Mouse (Mus musculus) granulocyte monocyte progenitor cell, adult 5-6 weeks (primary cell): ENCODE measurements around the gene Olfr275. TPM values are rescaled to one million over a fixed set of nuclear protein-coding genes. Genes with fewer than 3 reads are reported as not detected.
"Not testable (repeated sequence)": the region's sequence is repeated elsewhere in the genome, so short reads cannot be mapped to it uniquely, and the experiment has no call there.

ENCODE experiments used
- ATAC-seq: replicated peaks from 2 replicates; pipeline ENCODE4 v1.8.0; 2016; ENCODE audit warnings: mild to moderate bottlenecking, moderate TSS enrichment, inconsistent platforms; ENCODE audit not compliant: poor library complexity, severe bottlenecking
- total RNA-seq, 2 experiments: library from RNA; stranded (forward) in 1 of 2; stranded (reverse) in 1 of 2; fragments of 200-712, 200-1000 nt in 1 of 2; fragments of >200 nt in 1 of 2; fragmentation: Nextera tagmentation in 1 of 2; gene quantifications; 2 replicates each; pipeline ENCODE4 v1.2.3; 2014 to 2017

Gene Olfr275
- total RNA-seq (2014; fragmentation: Nextera tagmentation) (not detected in 2 replicates), total RNA-seq (2017) (not detected in 2 replicates)

GRCm38 (mm10) chr4:52814304-52814703 is at the start of gene Olfr275:
Olfr275 (plus strand) TSS chr4:52814604.
- ATAC-seq = no peak

- no peak for ATAC-seq
Measured at GRCm38 (mm10) chr4:52765612-52766011, 48.8 kb upstream of the Olfr275 start.

- no peak for ATAC-seq
Measured at GRCm38 (mm10) chr4:52772186-52772585, 42.2 kb upstream of the Olfr275 start.

- ATAC-seq = no peak
Measured at GRCm38 (mm10) chr4:52800013-52800412, 14.4 kb upstream of the Olfr275 start.

GRCm38 (mm10) chr4:52811871-52812270 is 2.5 kb upstream of the Olfr275 start:
- no peak; the same call in 1 of the 2 replicates for ATAC-seq

- no peak for ATAC-seq
Measured at GRCm38 (mm10) chr4:52821375-52821774, 7.0 kb downstream of the Olfr275 start.

- not testable (repeated sequence) for ATAC-seq
Measured at GRCm38 (mm10) chr4:52845411-52845810, 31.0 kb downstream of the Olfr275 start.

GRCm38 (mm10) chr4:52849039-52849635 is 34.7 kb downstream of the Olfr275 start:
- ATAC-seq = no peak

- no peak for ATAC-seq
Measured at GRCm38 (mm10) chr4:52849672-52850071, 35.3 kb downstream of the Olfr275 start.

GRCm38 (mm10) chr4:52859136-52859535 is 44.7 kb downstream of the Olfr275 start, which contains the start of gene Olfr273:
Olfr273 (minus strand) TSS chr4:52859236.
- ATAC-seq = no peak

- ATAC-seq = no peak
Measured at GRCm38 (mm10) chr4:52864156-52864555, 49.8 kb downstream of the Olfr275 start.

Other genes with a start within 250 kb of the Olfr275 start
- gene Toporsl, start 218.3 kb upstream of the Olfr275 start, total RNA-seq (2014; fragmentation: Nextera tagmentation) = not detected in 2 replicates
- not detected in 2 replicates for gene Toporsl, start 218.3 kb upstream of the Olfr275 start, total RNA-seq (2017)
- not detected in 2 replicates for gene Olfr273, start 44.6 kb downstream of the Olfr275 start, total RNA-seq (2014; fragmentation: Nextera tagmentation)
- gene Olfr273, start 44.6 kb downstream of the Olfr275 start, total RNA-seq (2017) = not detected in 2 replicates
- gene Olfr272, start 104.6 kb downstream of the Olfr275 start, total RNA-seq (2014; fragmentation: Nextera tagmentation) = 2.6 TPM in 1 of 2 replicates, not detected in the other
- gene Olfr272, start 104.6 kb downstream of the Olfr275 start, total RNA-seq (2017) = not detected in 2 replicates
- not detected in 2 replicates for gene Olfr270, start 149.9 kb downstream of the Olfr275 start, total RNA-seq (2014; fragmentation: Nextera tagmentation)
- gene Olfr270, start 149.9 kb downstream of the Olfr275 start, total RNA-seq (2017) = not detected in 2 replicates
- not detected in 2 replicates for gene Nipsnap3a, start 174.7 kb downstream of the Olfr275 start, total RNA-seq (2014; fragmentation: Nextera tagmentation)
- not detected in 2 replicates for gene Nipsnap3a, start 174.7 kb downstream of the Olfr275 start, total RNA-seq (2017)
- 59.4 and 65.4 TPM in 2 replicates for gene Nipsnap3b, start 197.3 kb downstream of the Olfr275 start, total RNA-seq (2014; fragmentation: Nextera tagmentation)
- gene Nipsnap3b, start 197.3 kb downstream of the Olfr275 start, total RNA-seq (2017) = 31.0 and 45.3 TPM in 2 replicates